Mouse (Mus musculus) inflammation-experienced regulatory T-cells (primary cell): ENCODE data around the gene Disp2. TPM values are rescaled to one million over a fixed set of nuclear protein-coding genes. Genes with fewer than 3 reads are reported as not detected.

ENCODE experiments used
- polyA plus RNA-seq, 2 experiments: library from polyadenylated mRNA; unstranded; fragments of 100-300 nt; shearing (Covaris generic); gene quantifications; one replicate each; pipeline ENCODE4 v1.2.1; 2017

The Disp2 gene
- polyA plus RNA-seq, result 1 to 10 TPM in 1 of 2 experiments, under 1 TPM in 1; 0.18 to 4.6 TPM

DNA sequence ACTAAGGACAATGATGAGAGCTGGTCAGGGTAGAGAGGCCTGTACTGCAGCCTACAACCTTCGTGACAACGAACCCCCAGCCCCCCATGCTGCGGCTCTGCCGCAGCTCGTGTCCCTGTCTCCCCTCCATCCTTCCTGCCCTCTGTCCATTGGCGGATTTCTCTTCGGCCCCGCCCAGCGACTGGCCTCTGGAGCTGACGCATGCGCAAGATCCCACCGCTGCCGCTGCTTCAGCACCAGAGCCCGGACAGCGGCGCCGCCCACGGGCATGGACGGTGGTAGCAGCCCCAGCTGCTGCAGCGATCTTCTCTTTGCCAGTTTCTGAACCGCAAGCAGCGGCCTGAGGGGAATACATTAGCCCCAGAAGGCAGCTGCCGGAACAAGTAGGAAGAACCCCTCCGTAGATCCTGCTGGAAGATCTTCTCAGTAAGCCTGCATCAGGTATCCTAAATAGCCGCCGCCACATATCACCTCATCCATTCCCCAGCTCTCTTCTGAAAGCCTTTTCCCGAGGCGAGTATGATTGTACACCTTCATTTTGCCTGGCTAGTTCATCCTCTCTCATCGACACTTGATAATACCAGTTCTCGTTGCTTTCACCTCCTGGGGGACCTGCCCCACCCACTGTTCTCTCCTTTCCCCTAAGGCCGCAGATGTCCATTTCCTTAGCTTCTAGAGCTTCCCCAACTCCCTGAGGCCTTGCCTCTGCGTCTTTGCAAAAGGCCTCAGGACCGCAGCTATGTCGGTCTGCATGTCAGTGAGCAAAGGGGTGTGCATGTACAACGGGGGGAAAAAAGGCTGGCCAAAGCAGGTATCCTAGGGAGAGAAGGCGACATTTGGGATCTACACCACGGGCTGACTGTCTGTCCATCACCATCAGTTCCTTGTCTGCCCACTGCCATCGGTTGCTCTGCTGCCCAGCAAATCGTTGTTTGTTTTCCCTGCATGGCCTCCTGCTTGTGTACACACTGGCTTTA, at the start of gene Disp2:
TSS of gene Disp2 (plus strand) at position 216 of the 977 bp plus-strand sequence.

DNA sequence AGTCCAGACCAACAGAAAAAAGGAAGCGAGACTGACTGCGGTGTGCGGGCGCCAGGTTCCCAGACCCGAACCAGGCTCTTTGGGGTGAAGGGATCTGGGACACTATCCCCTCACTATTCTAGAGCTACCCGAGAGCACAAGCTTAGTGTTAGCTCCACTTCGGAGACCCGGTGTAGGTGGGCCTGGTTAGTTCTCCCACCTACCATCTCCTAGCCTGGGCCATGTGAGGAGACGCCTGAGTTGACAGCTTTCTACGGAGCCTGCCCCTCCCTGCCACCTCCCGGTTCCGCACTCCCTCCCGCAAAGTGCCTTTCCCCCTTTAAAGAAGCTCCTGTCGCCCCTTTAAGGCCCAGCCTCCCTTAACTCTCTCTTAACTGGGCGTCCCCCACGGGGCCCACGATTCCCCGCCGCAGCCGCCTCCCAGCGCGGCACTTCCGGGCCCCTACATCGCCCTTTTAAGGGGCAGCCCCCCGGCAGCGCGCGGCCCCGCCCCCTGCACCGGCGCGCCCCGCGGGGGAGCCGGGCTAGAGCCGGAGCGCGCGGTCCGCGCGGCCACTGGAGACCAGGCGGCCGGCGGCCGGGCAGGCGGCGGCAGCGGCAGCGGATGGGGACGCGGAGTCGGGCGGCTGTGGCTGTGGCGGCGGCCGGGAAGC, 34.2 kb upstream of the Disp2 start, which contains the start of gene Inafm2:
TSS of gene Inafm2 (plus strand) at position 527 of the 653 bp plus-strand sequence.

DNA sequence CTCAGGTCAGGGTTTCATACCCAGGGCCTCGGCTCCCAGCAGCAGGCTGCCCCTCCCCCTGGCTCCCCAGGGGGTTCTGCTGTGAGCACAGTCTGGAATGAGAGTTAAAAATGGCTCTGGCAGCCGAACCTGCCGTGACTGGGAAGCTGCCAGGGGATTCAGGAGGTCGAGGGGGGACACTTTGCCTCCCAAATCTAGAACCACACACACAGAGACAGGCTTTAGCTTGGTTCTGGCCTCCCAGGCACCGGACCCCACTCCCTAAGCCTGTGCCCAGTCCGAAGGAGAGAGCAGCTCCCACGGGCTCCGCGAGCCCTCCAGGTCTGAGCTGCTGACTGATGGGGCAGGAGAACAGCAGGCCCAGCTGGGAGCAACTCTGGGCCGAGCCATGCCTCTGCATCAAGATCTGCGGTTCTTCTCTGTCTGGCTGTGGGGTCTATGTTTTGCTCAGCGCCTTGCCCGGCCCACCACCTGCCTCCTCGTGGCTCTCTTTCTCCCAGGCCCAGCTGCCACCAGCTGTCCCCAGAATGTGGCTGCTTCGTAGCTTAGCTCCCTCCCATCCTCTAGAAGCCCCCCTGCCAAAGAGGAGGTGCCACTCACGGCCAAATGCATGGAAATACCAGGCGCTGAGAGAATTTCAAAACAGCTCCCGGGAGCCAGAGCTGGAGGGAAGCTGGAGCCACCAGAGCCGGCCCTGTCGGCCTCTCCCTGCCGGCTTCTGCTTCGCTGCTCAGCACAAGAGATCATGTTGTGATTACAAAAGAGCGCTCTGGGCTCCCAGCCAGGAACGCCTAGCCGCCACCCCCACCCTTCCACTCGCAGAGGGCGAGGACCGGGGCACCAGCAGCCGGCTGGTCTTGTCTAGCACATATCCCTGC, 17.4 kb upstream of the Disp2 start, which contains the start of gene Ccdc9b:
TSS of gene Ccdc9b (minus strand) at position 756 of the 878 bp plus-strand sequence.

DNA sequence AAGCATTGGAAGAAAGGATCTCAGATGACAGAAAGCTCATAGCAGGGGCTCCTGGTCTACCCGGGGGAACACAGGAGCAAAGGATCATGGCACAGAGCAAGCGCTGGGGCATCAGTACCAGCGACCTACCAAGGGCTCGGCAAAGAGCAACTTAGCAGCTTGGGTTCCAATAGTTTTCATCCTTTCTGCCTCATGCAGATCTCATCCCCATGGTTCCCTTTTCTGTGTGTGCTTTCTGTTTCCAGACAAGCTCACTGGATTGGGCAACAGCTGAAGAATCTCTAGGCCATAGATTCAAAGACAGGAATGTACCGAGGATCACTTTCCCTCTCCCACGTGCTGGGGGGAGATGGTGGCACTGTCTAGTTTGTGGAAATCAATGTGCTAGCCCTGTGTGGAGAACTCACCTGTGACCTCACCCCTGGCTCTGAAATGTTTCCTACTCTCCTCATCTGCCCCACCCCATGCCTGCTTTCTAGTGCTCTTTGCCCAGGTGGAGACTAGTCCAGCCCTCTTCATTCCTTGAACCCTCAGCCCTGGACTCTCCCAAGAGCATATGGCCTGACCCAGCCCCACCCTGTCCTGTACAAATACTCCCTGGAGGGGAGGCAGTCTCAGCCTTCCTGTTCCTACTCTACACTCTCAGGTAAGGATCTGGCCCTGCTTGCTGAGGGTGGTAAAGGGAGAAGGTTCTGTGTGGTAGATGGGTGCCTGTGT, 7.2 kb upstream of the Disp2 start, which contains the start of gene Phgr1:
TSS of gene Phgr1 (plus strand) at position 612 of the 717 bp plus-strand sequence.

DNA sequence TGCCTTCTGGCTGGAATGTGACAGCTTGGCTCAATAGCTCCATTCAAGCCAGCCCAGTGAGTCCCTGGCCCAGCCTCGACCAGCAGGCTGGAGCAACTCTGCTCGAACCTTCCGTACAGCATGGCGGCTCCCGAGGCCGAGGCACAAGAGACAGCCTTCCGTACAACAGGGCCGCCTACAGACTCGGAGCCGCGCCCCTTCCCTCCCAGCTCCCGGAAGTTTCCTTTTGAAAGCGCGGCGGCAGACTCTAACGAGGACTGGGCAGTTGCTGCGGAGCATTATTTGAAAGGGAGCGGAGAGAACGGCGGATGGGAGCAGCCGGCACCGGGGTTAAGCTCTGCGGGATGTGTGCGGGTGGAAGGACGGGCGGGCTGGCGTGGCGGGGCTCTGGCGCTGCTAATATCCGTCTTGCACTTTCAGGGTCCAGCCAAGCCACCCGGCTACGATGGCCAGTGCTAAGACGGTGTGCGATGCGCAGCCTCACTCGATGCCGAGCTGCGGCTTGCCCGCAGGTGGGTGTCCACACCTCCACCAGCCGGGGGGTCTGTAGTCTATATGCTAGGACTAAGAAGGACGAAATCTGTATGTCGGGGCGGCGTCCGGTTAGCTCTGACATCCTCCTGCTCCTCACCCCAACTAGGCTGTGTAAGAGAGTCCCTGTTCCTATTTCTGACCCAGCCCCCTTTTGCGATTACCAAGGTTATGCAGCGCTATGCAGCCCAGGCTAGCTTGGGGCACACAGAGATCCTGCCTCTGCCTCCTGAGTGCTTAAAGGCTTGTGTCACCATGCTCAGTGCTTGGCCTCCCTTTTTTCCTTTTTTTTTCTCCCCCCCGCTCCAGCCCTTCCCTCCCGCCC, 34.7 kb downstream of the Disp2 start, which contains the start of gene Knstrn:
TSS of gene Knstrn (plus strand) at position 23 of the 856 bp plus-strand sequence.

Other genes with a start within 250 kb of the Disp2 start
- gene Bmf, start 230.0 kb upstream of the Disp2 start, polyA plus RNA-seq, result 1 to 10 TPM; 2.3 to 4.3 TPM
- gene Bub1b, start 181.5 kb upstream of the Disp2 start, polyA plus RNA-seq, result 1 to 10 TPM; 1.6 to 2.4 TPM
- gene Pak6, start 116.4 kb upstream of the Disp2 start, polyA plus RNA-seq, result 1 to 10 TPM in 1 of 2 experiments, under 1 TPM in 1; 0.98 to 4.6 TPM
- not detected for gene Ankrd63, start 75.8 kb upstream of the Disp2 start, polyA plus RNA-seq
- 10 to 100 TPM; 43.8 to 46.0 TPM for gene Plcb2, start 51.3 kb upstream of the Disp2 start, polyA plus RNA-seq
- 10 to 100 TPM; 11.0 to 14.9 TPM for gene Inafm2, start 34.0 kb upstream of the Disp2 start, polyA plus RNA-seq
- gene Ccdc9b, start 17.1 kb upstream of the Disp2 start, polyA plus RNA-seq, result under 1 TPM in 1 of 2 experiments, not detected in 1; 0.07 TPM
- gene Phgr1, start 7.0 kb upstream of the Disp2 start, polyA plus RNA-seq, result not detected
- gene Knstrn, start 34.3 kb downstream of the Disp2 start, polyA plus RNA-seq, result 10 to 100 TPM in 1 of 2 experiments, 1 to 10 TPM in 1; 9.2 to 14.6 TPM
- 10 to 100 TPM; 60.4 to 62.3 TPM for gene Ivd, start 82.2 kb downstream of the Disp2 start, polyA plus RNA-seq
- 10 to 100 TPM; 18.1 to 22.5 TPM for gene Bahd1, start 120.7 kb downstream of the Disp2 start, polyA plus RNA-seq
- gene Chst14, start 146.8 kb downstream of the Disp2 start, polyA plus RNA-seq, result 1 to 10 TPM; 4.5 to 7.9 TPM
- 10 to 100 TPM; 20.8 to 30.6 TPM for gene Ccdc32, start 249.7 kb downstream of the Disp2 start, polyA plus RNA-seq